Mouse (Mus musculus) embryonic facial prominence, embryonic 13.5 days (tissue): Measurements from ENCODE around the gene Gm42791. TPM values are rescaled to one million over a fixed set of nuclear protein-coding genes. Genes with fewer than 3 reads are reported as not detected.

Source experiments
- polyA plus RNA-seq: library from polyadenylated mRNA; unstranded; fragments of >200 nt; fragmentation: Nextera tagmentation; extraction: Ambion mirVana; gene quantifications from 2 replicates; pipeline ENCODE4 v1.2.1, GENCODE M21; 2015

The Gm42791 gene
- polyA plus RNA-seq, 1 experiment from 2014 or later = 1.6 TPM

Other genes starting within 250 kb of the Gm42791 start
- gene Katnal1, start 65.8 kb downstream of the Gm42791 start, polyA plus RNA-seq = 18.4 and 19.4 TPM in 2 replicates
- gene Uspl1, start 189.2 kb upstream of the Gm42791 start, polyA plus RNA-seq = 49.7 and 50.2 TPM in 2 replicates
- gene Hmgb1, start 189.3 kb upstream of the Gm42791 start, polyA plus RNA-seq = 1,696 and 1,769 TPM in 2 replicates